Mouse (Mus musculus) ES-CJ7 (cell line): Measurements from ENCODE around the gene Dgcr6.
A peak's percentile ranks its signal among the peaks of the same experiment; 100 is the strongest.

Experiments used
- DNase-seq: peaks from one replicate; pipeline ENCODE4 v3.0.0; 2011; ENCODE audit warnings: low read depth, low spot score

Dgcr6 gene

GRCm38 (mm10) chr16:18070798-18071197 is 18.1 kb downstream of the Dgcr6 start:
- no peak for DNase-seq

- no peak for DNase-seq
Measured at GRCm38 (mm10) chr16:18072089-18072488, 19.4 kb downstream of the Dgcr6 start.

GRCm38 (mm10) chr16:18073259-18073962 is 20.8 kb downstream of the Dgcr6 start:
- DNase-seq, result no peak

- DNase-seq, result no peak
Measured at GRCm38 (mm10) chr16:18074611-18075010, 22.0 kb downstream of the Dgcr6 start.

- DNase-seq, result no peak
Measured at GRCm38 (mm10) chr16:18075201-18075600, 22.5 kb downstream of the Dgcr6 start.

- no peak for DNase-seq
Measured at GRCm38 (mm10) chr16:18078314-18079015, 25.8 kb downstream of the Dgcr6 start.

GRCm38 (mm10) chr16:18079300-18079699 is 26.6 kb downstream of the Dgcr6 start:
- no peak for DNase-seq

- DNase-seq, result no peak
Measured at GRCm38 (mm10) chr16:18080171-18080570, 27.5 kb downstream of the Dgcr6 start.

- peak; percentile 38 for DNase-seq
Measured at GRCm38 (mm10) chr16:18081149-18081827, 28.6 kb downstream of the Dgcr6 start.

GRCm38 (mm10) chr16:18082291-18082690 is 29.6 kb downstream of the Dgcr6 start:
- DNase-seq, result no peak

GRCm38 (mm10) chr16:18083231-18083951 is 30.7 kb downstream of the Dgcr6 start:
- no peak for DNase-seq

GRCm38 (mm10) chr16:18084262-18084661 is 31.6 kb downstream of the Dgcr6 start:
- DNase-seq, result no peak

- DNase-seq, result no peak
Measured at GRCm38 (mm10) chr16:18087101-18087500, 34.4 kb downstream of the Dgcr6 start.

GRCm38 (mm10) chr16:18096348-18096747 is 43.7 kb downstream of the Dgcr6 start:
- DNase-seq, result no peak

GRCm38 (mm10) chr16:18102816-18103215 is 50.2 kb downstream of the Dgcr6 start:
- DNase-seq, result peak; percentile 54

- no peak for DNase-seq
Measured at GRCm38 (mm10) chr16:18103366-18103765, 50.7 kb downstream of the Dgcr6 start.

GRCm38 (mm10) chr16:18103808-18104207 is 51.1 kb downstream of the Dgcr6 start:
- DNase-seq, result no peak

GRCm38 (mm10) chr16:18108221-18108966 is 55.7 kb downstream of the Dgcr6 start:
- DNase-seq, result peak; percentile 45

GRCm38 (mm10) chr16:18111042-18111441 is 58.4 kb downstream of the Dgcr6 start:
- no peak for DNase-seq

- DNase-seq, result no peak
Measured at GRCm38 (mm10) chr16:18116467-18116866, 63.8 kb downstream of the Dgcr6 start.

GRCm38 (mm10) chr16:18118285-18118684 is 65.6 kb downstream of the Dgcr6 start:
- DNase-seq, result no peak
